Mouse (Mus musculus) liver, adult 2 months (tissue): ENCODE data around the gene Ttc24. TPM values are rescaled to one million over a fixed set of nuclear protein-coding genes. Genes with fewer than 3 reads are reported as not detected.

Experiments
- DNase-seq: peaks from one replicate; pipeline ENCODE4 v3.0.0-alpha.2; 2011; ENCODE audit warnings: low read depth, low spot score; ENCODE audit errors: extremely low read depth
- H3K27ac ChIP-seq: fragments of 200-500 bp; replicated peaks from 2 replicates; pipeline ENCODE4 v1.5.1; 2012; ENCODE audit warnings: low read depth, mild to moderate bottlenecking, control low read depth, inconsistent platforms, low read length; ENCODE audit not compliant: insufficient read depth
- H3K27me3 ChIP-seq: fragments of 200-500 bp; 2 replicates; pipeline ENCODE4 v1.6.1; 2012; ENCODE audit warnings: mild to moderate bottlenecking, moderate library complexity, low read length, inconsistent platforms; ENCODE audit not compliant: control insufficient read depth, insufficient read depth
- H3K36me3 ChIP-seq: fragments of 200-500 bp; 2 replicates; pipeline ENCODE4 v1.6.1; 2012; ENCODE audit warnings: low read length, inconsistent platforms; ENCODE audit not compliant: control insufficient read depth, insufficient read depth
- H3K4me1 ChIP-seq: fragments of 200-500 bp; 2 replicates; pipeline ENCODE4 v1.6.1; 2011; ENCODE audit warnings: low read length; ENCODE audit not compliant: control insufficient read depth, insufficient read depth
- H3K4me3 ChIP-seq: fragments of 200-500 bp; 2 replicates; pipeline ENCODE4 v1.5.1; 2011; ENCODE audit warnings: low read depth, mild to moderate bottlenecking, control low read depth, low read length, moderate library complexity; ENCODE audit not compliant: insufficient read depth
- H3K79me2 ChIP-seq: fragments of 200-500 bp; 2 replicates; pipeline ENCODE4 v1.6.1; 2012; ENCODE audit warnings: inconsistent platforms, mild to moderate bottlenecking, low read length, moderate library complexity; ENCODE audit not compliant: control insufficient read depth, insufficient read depth
- H3K9ac ChIP-seq: fragments of 200-500 bp; 2 replicates; pipeline ENCODE4 v1.6.1; 2012; ENCODE audit warnings: low read depth, mild to moderate bottlenecking, control low read depth, inconsistent platforms, low read length
- CTCF ChIP-seq: fragments of 200-500 bp; IDR thresholded peaks from 2 replicates; pipeline ENCODE4 v1.5.1; 2011; ENCODE audit warnings: low read depth, low read length, control low read depth
- POLR2A ChIP-seq: fragments of 200-500 bp; IDR thresholded peaks from 2 replicates; pipeline ENCODE4 v1.6.1; 2011; ENCODE audit warnings: low read length, control low read depth; ENCODE audit not compliant: insufficient read depth; ENCODE audit errors: extremely low read depth
- WGBS: fragments of 180-500 bp; shearing (Covaris S2); methylation state at CpG from one replicate; pipeline ENCODE4 v1.1.7; 2018; 5-methylcytosine and 5-hydroxymethylcytosine counted together
- polyA plus RNA-seq: library from polyadenylated mRNA; depleted of rRNA; stranded (reverse); fragments of >200 nt; gene quantifications from 2 replicates; pipeline ENCODE4 v1.2.3, GENCODE M21; 2012
- total RNA-seq: library from RNA; depleted of rRNA; stranded (reverse); fragments of >200 nt; gene quantifications from 2 replicates; pipeline ENCODE4 v1.2.3, GENCODE M21; 2014

The Ttc24 gene
- total and polyA plus RNA-seq, 2 experiments = not detected

DNA sequence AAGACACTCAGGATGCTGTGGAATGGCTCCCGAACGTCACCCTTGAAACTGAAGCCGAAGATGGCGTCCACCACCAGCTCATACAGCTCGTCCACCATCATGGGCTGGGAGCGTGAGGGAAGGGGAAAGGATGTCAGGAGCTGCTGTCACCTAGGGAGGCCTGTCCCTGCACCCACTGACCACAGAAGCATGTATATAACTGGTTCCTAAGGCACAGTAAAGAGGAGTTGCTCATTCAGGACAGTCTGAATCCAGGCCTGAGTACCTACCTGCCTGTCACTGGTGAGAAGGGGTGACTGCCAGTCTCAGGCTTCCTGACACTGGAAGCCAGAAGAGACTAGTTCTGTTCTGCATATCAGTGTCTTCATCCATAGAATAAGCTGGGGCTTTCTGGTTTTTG lies 21.1 kb downstream of the Ttc24 start:
- peaks cover 3% of the 10 kb centered on the region for H3K4me1 ChIP-seq
- no peak overlapping the region for H3K4me3 ChIP-seq
- H3K9ac ChIP-seq = no peak overlapping the region
- 92% methylated on average over 6 of the region's 6 CpGs for WGBS
- H3K36me3 ChIP-seq = 0 out of 2 replicates have a peak, but pooled peaks cover 2% of the 10 kb centered on the region
- H3K79me2 ChIP-seq = no peaks in the 10 kb centered on the region
- no peak for DNase-seq
- no peak overlapping the region for H3K27ac ChIP-seq
- TF ChIP-seq CTCF (no peak), POLR2A (no peak)
- no peaks in the 10 kb centered on the region for H3K27me3 ChIP-seq

DNA sequence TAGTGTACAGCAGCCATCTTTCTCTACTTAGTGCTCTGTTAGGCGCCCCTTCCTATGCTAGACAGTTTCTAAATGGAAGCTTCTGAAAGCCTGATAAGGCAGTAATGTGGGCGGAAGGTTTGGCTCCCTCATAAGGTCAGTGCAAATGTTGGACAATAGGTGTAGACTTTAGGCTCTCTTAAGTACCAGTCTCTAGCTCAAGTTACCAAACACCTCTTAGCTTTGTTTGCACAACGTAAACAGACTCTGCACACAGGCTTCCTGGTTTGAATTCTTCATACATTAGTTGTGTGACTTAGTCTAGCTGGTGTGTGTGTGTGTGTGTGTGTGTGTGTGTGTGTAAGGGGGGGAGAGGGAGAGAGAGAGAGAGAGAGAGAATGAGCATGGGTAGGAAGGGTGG lies 28.6 kb downstream of the Ttc24 start:
- no peak for DNase-seq
- Histone ChIP-seq H3K79me2 (no peaks in the 10 kb centered on the region), H3K4me1 (no peaks in the 10 kb centered on the region), H3K4me3 (no peak overlapping the region), H3K36me3 (no peaks in the 10 kb centered on the region), H3K27ac (no peak overlapping the region), H3K27me3 (no peaks in the 10 kb centered on the region), H3K9ac (no peak overlapping the region)
- WGBS = 48% methylated on average over 3 of the region's 3 CpGs
- TF ChIP-seq POLR2A = no peak
- no peak for TF ChIP-seq CTCF

DNA sequence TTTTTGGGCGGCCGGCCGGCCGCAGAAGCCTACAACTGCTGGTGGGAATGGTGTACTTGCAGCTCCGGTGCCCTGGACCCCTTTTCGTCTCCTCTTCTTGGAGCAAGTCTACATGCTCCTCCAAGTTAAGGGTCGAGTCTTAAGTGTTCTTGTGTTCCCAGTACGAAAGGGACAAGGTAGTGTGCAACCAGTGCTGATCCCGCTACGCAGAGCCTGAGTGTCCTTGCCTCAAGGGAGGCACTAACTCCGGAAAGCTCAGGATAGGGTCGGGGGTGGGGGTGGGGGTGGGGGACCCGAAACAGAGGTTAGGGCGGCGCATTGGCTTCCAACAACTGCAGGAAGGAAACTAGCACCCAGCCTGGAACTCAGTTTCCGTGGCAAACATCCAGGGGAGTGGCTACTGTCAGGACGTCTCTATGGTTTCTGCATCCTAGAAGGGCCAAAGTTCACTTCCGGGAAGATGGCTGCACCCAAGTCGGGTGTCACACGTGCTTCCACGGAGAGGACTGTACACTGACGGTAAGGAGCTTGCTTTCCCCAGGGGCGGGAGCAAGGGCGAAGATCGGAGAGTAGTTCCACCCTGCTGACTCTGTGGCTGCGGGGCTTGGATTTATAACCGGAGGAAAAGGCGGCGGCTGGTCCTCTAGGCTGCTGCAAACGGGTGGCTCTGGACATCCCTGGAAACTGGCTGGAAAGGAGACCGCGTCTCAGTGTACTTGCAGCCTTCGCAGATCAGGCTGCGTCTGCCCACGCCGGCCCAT lies 35.3 kb downstream of the Ttc24 start, which contains the start of gene Gpatch4:
Gpatch4 (plus strand) TSS at position 448 of the 761 bp plus-strand sequence.
- Histone ChIP-seq H3K9ac (peak within 1 kb of the TSS; percentile 48), H3K36me3 (no peaks in the 10 kb centered on the region), H3K27me3 (no peaks in the 10 kb centered on the region), H3K79me2 (no peaks in the 10 kb centered on the region), H3K27ac (peak within 1 kb of the TSS; percentile 6; the same call in 1 of the 2 replicates), H3K4me1 (0 out of 2 replicates have a peak, but pooled peaks cover 3% of the 10 kb centered on the region), H3K4me3 (peak within 1 kb of the TSS; percentile 84)
- peak; percentile 94 for DNase-seq
- TF ChIP-seq POLR2A (0 out of 2 replicates have a peak, but pooled peaks have one; percentile 15), CTCF (no peak)
- 9% methylated on average over 36 of the region's 36 CpGs for WGBS

DNA sequence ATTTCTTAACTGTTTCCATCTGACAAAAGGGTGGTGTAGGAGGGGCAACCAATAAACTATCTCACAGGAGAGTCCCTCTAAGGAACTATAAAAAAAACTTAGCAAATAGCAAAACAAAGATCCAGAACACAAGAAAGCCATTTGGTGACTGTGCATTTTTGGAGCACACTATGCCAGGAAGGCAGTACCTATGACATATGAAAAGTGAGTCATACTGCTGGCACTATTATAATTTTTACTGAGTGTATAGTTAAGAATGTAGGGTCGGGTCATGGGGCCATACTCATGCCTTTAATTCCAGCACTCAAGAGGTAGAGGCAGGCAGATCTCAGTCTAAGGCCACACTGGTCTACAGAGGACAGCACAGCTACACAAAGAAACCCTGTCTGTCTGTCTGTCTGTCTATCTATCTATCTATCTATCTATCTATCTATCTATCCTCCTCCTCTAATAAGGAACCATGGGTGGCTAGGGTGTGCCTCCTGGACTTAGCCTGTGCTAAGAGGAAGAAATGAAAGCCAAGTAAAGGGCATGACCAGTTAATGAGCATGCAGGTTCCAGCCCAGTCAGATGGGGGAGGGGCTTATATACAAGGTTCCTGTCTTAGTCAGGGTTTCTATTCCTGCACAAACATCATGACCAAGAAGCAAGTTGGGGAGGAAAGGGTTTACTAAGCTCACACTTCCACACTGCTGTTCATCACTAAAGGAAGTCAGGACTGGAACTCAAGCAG lies 42.4 kb downstream of the Ttc24 start:
- TF ChIP-seq CTCF (no peak), POLR2A (no peak)
- WGBS = 60% methylated on average over 1 of the region's 1 CpGs

DNA sequence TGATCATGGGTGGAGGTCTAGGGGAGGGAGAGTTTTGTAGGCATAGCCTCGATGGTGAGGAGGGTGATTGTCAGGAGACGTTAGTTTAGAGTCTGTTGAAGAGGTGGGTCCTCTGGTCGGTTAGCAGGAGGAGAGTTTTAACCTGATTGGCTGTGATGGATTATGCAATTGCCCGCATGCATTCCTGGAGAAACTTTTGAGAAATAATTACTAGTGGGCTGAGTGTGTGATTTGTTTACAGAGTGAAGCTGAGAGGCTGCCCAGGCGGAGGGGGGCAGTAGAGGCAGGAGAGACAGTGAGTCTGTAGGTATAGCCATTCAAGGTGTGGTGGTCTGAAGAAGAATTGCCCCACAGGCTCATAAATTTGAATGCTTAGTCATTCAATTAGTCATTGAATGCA lies 44.6 kb downstream of the Ttc24 start:
- H3K36me3 ChIP-seq = no peaks in the 10 kb centered on the region
- peaks cover 3% of the 10 kb centered on the region; the same call in 1 of the 2 replicates for H3K27me3 ChIP-seq
- H3K9ac ChIP-seq = no peak overlapping the region
- no peaks in the 10 kb centered on the region for H3K4me1 ChIP-seq
- 48% methylated on average over 5 of the region's 5 CpGs for WGBS
- no peak for DNase-seq
- H3K4me3 ChIP-seq = no peak overlapping the region
- TF ChIP-seq CTCF = no peak
- TF ChIP-seq POLR2A = no peak
- no peak overlapping the region for H3K27ac ChIP-seq
- no peaks in the 10 kb centered on the region for H3K79me2 ChIP-seq

More for the DNA sequence above, 42.4 kb downstream of the Ttc24 start:
- no peaks in the 10 kb centered on the region for H3K4me1 ChIP-seq
- no peak overlapping the region for H3K4me3 ChIP-seq
- H3K27me3 ChIP-seq = peaks cover 3% of the 10 kb centered on the region; the same call in 1 of the 2 replicates
- H3K9ac ChIP-seq = no peak overlapping the region
- no peaks in the 10 kb centered on the region for H3K79me2 ChIP-seq
- DNase-seq = no peak
- no peaks in the 10 kb centered on the region for H3K36me3 ChIP-seq
- H3K27ac ChIP-seq = no peak overlapping the region
